Mouse (Mus musculus) kidney, embryonic 15.5 days (tissue): ENCODE measurements at regions not wholly inside any gene's neighbourhood (a gene's known extent, or its start where the extent isn't known, plus 50 kb on each side); places are given as distances from the start of the nearest gene placed in this dataset.

Experiments
- ATAC-seq: fragments of 200-750 bp; cut with Nextera tagmentation; replicated peaks from 2 replicates; pipeline ENCODE4 v1.8.0; 2017; ENCODE audit warnings: moderate TSS enrichment; ENCODE audit not compliant: low FRiP score
- H3K27ac ChIP-seq: fragments of 300-500 bp; sonication (generic); 2 replicates; pipeline ENCODE4 v1.5.1; 2015; ENCODE audit warnings: mild to moderate bottlenecking, inconsistent platforms
- H3K27me3 ChIP-seq: fragments of 300-500 bp; sonication (generic); 2 replicates; pipeline ENCODE4 v1.6.1; 2015; ENCODE audit warnings: inconsistent platforms
- H3K36me3 ChIP-seq: fragments of 300-500 bp; sonication (generic); 2 replicates; pipeline ENCODE4 v1.6.1; 2015; ENCODE audit warnings: inconsistent platforms
- H3K4me1 ChIP-seq: fragments of 300-500 bp; sonication (generic); 2 replicates; pipeline ENCODE4 v1.6.1; 2015; ENCODE audit warnings: inconsistent platforms
- H3K4me2 ChIP-seq: fragments of 300-500 bp; sonication (generic); 2 replicates; pipeline ENCODE4 v1.6.1; 2015; ENCODE audit warnings: moderate library complexity, mild to moderate bottlenecking, inconsistent platforms
- H3K4me3 ChIP-seq: fragments of 300-500 bp; sonication (generic); replicated peaks from 2 replicates; pipeline ENCODE4 v1.5.1; 2015; ENCODE audit warnings: mild to moderate bottlenecking, inconsistent platforms
- H3K9ac ChIP-seq: fragments of 300-500 bp; sonication (generic); 2 replicates; pipeline ENCODE4 v1.6.1; 2015; ENCODE audit warnings: mild to moderate bottlenecking, inconsistent platforms
- H3K9me3 ChIP-seq: fragments of 300-500 bp; sonication (generic); replicated peaks from 2 replicates; pipeline ENCODE4 v1.6.1; 2016; ENCODE audit warnings: inconsistent platforms
- WGBS: fragments of 180-500 bp; shearing (Covaris S2); methylation state at CpG from one replicate; pipeline ENCODE4 v1.1.7; 2015; ENCODE audit warnings: mixed read lengths; 5-methylcytosine and 5-hydroxymethylcytosine counted together

DNA sequence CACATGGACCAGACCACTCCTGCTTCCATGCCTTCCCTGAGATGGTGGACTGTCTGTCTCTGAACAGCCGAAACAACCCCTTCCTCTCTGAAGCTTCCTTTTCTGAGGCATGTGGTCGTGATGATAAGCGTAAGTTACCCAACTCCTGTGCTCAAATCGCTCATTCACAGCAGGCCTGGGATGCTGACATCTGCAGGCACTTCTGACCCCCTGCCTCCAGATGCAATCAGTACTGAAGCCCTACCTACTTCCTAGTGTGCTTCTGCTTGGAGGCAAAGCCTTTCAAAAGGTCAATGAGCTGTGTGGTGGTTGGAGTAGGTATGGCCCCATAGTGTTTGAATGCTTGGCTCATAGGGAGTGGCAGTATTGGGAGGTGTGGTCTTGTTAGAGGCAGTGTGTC lies 253.7 kb upstream of the Irx3 start:
- H3K27ac ChIP-seq: no peak overlapping the region
- H3K36me3 ChIP-seq: no peaks in the 10 kb centered on the region
- WGBS: 84% methylated on average over 4 of the region's 4 CpGs
- H3K9ac ChIP-seq: no peak overlapping the region
- H3K4me1 ChIP-seq: no peaks in the 10 kb centered on the region
- H3K4me3 ChIP-seq: no peak overlapping the region
- H3K4me2 ChIP-seq: no peak overlapping the region
- H3K27me3 ChIP-seq: peaks cover 37% of the 10 kb centered on the region
- no peak for ATAC-seq
- no peaks in the 10 kb centered on the region for H3K9me3 ChIP-seq

GRCm38 (mm10) chr8:92044695-92045094 lies 242.8 kb upstream of the Irx3 start:
- no peaks in the 10 kb centered on the region for H3K36me3 ChIP-seq
- WGBS: 67% methylated on average over 3 of the region's 3 CpGs
- no peak overlapping the region for H3K27ac ChIP-seq
- ATAC-seq: no peak
- H3K9me3 ChIP-seq: no peaks in the 10 kb centered on the region; the same call in 1 of the 2 replicates
- H3K9ac ChIP-seq: no peak overlapping the region
- peaks cover 24% of the 10 kb centered on the region for H3K27me3 ChIP-seq
- H3K4me2 ChIP-seq: no peak overlapping the region
- no peak overlapping the region for H3K4me3 ChIP-seq
- no peaks in the 10 kb centered on the region for H3K4me1 ChIP-seq

GRCm38 (mm10) chr8:92042951-92043350 lies 241.1 kb upstream of the Irx3 start:
- Histone ChIP-seq H3K27me3 (peaks cover 18% of the 10 kb centered on the region), H3K4me2 (no peak overlapping the region), H3K4me1 (no peaks in the 10 kb centered on the region), H3K36me3 (no peaks in the 10 kb centered on the region), H3K27ac (no peak overlapping the region), H3K9me3 (no peaks in the 10 kb centered on the region; the same call in 1 of the 2 replicates), H3K4me3 (no peak overlapping the region), H3K9ac (no peak overlapping the region)
- ATAC-seq: no peak
- WGBS: 12% methylated on average over 6 of the region's 6 CpGs

- H3K4me1 ChIP-seq: no peaks in the 10 kb centered on the region
- no peak overlapping the region for H3K27ac ChIP-seq
- H3K36me3 ChIP-seq: no peaks in the 10 kb centered on the region
- H3K27me3 ChIP-seq: peaks cover 69% of the 10 kb centered on the region
- 41% methylated on average over 9 of the region's 9 CpGs for WGBS
- no peaks in the 10 kb centered on the region for H3K9me3 ChIP-seq
- no peak overlapping the region for H3K4me2 ChIP-seq
- H3K4me3 ChIP-seq: no peak overlapping the region
- ATAC-seq: no peak
- no peak overlapping the region for H3K9ac ChIP-seq
These were observed 228.1 kb upstream of the Irx3 start for GRCm38 (mm10) chr8:92029954-92030353.

GRCm38 (mm10) chr8:92029516-92029915 lies 227.6 kb upstream of the Irx3 start:
- Histone ChIP-seq H3K9me3 (no peaks in the 10 kb centered on the region), H3K27me3 (peaks cover 73% of the 10 kb centered on the region), H3K27ac (no peak overlapping the region), H3K9ac (no peak overlapping the region), H3K4me3 (no peak overlapping the region), H3K4me1 (no peaks in the 10 kb centered on the region), H3K36me3 (no peaks in the 10 kb centered on the region), H3K4me2 (no peak overlapping the region)
- WGBS: 20% methylated on average over 6 of the region's 6 CpGs
- no peak for ATAC-seq

DNA sequence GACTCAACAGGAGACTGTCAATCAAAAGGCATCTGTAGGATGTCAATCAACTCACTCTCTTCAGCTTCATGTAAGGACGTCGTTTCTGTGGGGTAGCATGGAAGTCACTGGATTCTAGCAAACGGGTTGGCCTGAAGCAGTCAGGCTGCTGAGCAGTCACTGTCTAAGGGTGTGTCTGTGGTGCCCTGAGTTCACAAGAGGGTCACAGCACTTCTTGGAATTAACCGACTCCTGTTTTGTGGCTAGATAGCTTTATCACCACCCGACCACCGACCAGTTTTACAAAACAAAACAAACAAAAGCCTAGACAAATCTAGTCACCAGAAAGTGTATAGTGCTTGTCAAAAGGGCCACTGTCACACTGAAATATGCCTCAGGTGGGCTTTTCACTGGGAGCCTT lies 226.4 kb upstream of the Irx3 start:
- Histone ChIP-seq H3K27ac (no peak overlapping the region), H3K4me2 (no peak overlapping the region), H3K9ac (no peak overlapping the region), H3K36me3 (no peaks in the 10 kb centered on the region), H3K4me3 (no peak overlapping the region), H3K9me3 (no peaks in the 10 kb centered on the region), H3K27me3 (peaks cover 84% of the 10 kb centered on the region), H3K4me1 (0 out of 2 replicates have a peak, but pooled peaks cover 5% of the 10 kb centered on the region)
- no peak for ATAC-seq
- WGBS: 25% methylated on average over 6 of the region's 6 CpGs

GRCm38 (mm10) chr8:92024133-92024532 lies 222.3 kb upstream of the Irx3 start:
- Histone ChIP-seq H3K36me3 (no peaks in the 10 kb centered on the region), H3K4me1 (0 out of 2 replicates have a peak, but pooled peaks cover 5% of the 10 kb centered on the region), H3K27me3 (peaks cover 89% of the 10 kb centered on the region), H3K9me3 (no peaks in the 10 kb centered on the region), H3K4me2 (no peak overlapping the region), H3K9ac (no peak overlapping the region), H3K4me3 (no peak overlapping the region), H3K27ac (no peak overlapping the region)
- WGBS: 10% methylated on average over 8 of the region's 8 CpGs
- no peak for ATAC-seq

DNA sequence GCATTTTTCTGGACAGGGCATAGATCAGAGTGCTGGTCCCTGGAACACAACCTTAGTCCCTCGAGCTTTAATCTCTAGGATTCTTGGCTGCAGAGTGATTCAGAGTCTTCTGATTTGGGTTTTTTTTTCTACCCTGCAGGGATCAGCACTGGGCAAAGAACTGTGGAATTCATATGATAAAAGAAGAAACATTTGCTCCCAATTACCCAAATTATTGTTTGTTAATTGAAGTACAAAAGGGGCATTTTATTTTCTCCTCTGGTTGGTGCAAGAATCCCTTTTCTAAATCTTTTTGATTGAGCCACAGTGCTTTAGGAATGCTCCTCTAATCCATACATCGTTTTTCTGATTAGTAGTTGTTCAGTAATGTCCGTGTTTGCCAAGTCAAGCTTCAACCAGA lies 219.7 kb upstream of the Irx3 start:
- Histone ChIP-seq H3K4me3 (no peak overlapping the region), H3K27me3 (peaks cover 72% of the 10 kb centered on the region), H3K9me3 (no peaks in the 10 kb centered on the region), H3K4me2 (no peak overlapping the region), H3K36me3 (no peaks in the 10 kb centered on the region), H3K27ac (no peak overlapping the region), H3K4me1 (0 out of 2 replicates have a peak, but pooled peaks cover 5% of the 10 kb centered on the region), H3K9ac (no peak overlapping the region)
- no peak for ATAC-seq
- 79% methylated on average over 3 of the region's 3 CpGs for WGBS

DNA sequence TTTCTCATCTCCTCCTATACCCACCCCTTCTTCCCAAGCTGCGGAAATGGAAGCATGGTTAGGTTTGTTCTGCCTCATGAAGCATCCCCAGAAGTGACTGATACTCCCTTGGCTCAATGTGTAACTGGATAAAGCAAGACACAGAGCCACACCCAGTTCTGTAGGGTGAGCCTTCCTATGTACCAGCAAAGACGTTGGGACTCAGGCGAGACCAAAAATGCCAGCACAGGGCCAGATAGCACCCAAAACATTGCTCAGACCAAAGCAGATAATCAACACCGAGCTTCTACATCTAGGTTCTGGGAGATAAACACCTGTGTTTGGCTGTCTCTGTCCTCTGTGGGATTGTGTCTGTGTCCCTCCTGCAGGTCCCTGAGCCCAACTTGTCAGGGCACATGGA lies 212.8 kb upstream of the Irx3 start:
- H3K4me1 ChIP-seq: peaks cover 11% of the 10 kb centered on the region; the same call in 1 of the 2 replicates
- no peaks in the 10 kb centered on the region for H3K36me3 ChIP-seq
- H3K4me3 ChIP-seq: no peak overlapping the region
- 0 out of 2 replicates have a peak, but pooled peaks have one; percentile 22 for ATAC-seq
- H3K9me3 ChIP-seq: no peaks in the 10 kb centered on the region
- H3K4me2 ChIP-seq: no peak overlapping the region
- H3K27me3 ChIP-seq: peaks cover 53% of the 10 kb centered on the region
- no peak overlapping the region for H3K9ac ChIP-seq
- no peak overlapping the region for H3K27ac ChIP-seq
- WGBS: 69% methylated on average over 4 of the region's 4 CpGs

- H3K4me1 ChIP-seq: peaks cover 24% of the 10 kb centered on the region
- H3K9ac ChIP-seq: no peak overlapping the region
- ATAC-seq: no peak
- H3K9me3 ChIP-seq: no peaks in the 10 kb centered on the region
- no peak overlapping the region for H3K4me3 ChIP-seq
- 63% methylated on average over 4 of the region's 4 CpGs for WGBS
- no peak overlapping the region for H3K27ac ChIP-seq
- H3K36me3 ChIP-seq: no peaks in the 10 kb centered on the region
- H3K4me2 ChIP-seq: no peak overlapping the region
- H3K27me3 ChIP-seq: peaks cover 64% of the 10 kb centered on the region
These were observed 211.3 kb upstream of the Irx3 start for GRCm38 (mm10) chr8:92013183-92013582.

DNA sequence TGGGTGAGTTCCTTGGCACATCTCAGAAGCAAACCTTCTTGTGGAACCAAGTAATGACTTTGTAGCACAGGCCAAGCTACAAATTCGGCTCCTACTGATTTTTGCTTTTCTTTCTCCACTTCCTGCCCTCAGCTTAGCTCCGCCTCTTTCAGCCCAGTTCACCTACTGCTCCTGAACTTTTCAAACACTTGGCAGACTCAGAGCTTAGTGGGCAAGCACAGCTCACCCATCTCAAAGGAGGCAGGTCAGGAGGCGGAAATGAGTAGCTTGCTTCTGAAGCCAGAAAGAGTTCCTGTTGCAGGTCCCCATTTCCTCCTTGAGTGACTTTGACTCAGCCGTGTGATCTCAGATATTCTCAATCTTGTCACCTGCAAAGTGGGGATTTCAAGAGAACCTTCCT lies 208.5 kb upstream of the Irx3 start:
- peaks cover 24% of the 10 kb centered on the region for H3K4me1 ChIP-seq
- no peak overlapping the region for H3K4me2 ChIP-seq
- H3K9me3 ChIP-seq: no peaks in the 10 kb centered on the region
- no peak overlapping the region for H3K27ac ChIP-seq
- 67% methylated on average over 4 of the region's 4 CpGs for WGBS
- H3K27me3 ChIP-seq: peaks cover 63% of the 10 kb centered on the region
- H3K9ac ChIP-seq: no peak overlapping the region
- ATAC-seq: no peak
- H3K4me3 ChIP-seq: no peak overlapping the region
- H3K36me3 ChIP-seq: no peaks in the 10 kb centered on the region

GRCm38 (mm10) chr8:92008616-92009610 lies 207.0 kb upstream of the Irx3 start:
- ATAC-seq: no peak
- H3K4me2 ChIP-seq: no peak overlapping the region
- peaks cover 17% of the 10 kb centered on the region for H3K4me1 ChIP-seq
- no peaks in the 10 kb centered on the region for H3K36me3 ChIP-seq
- no peaks in the 10 kb centered on the region for H3K9me3 ChIP-seq
- H3K9ac ChIP-seq: no peak overlapping the region
- peaks cover 58% of the 10 kb centered on the region for H3K27me3 ChIP-seq
- 0 out of 2 replicates have a peak overlapping the region, but pooled peaks have one; percentile 18 for H3K27ac ChIP-seq
- no peak overlapping the region for H3K4me3 ChIP-seq
- WGBS: 35% methylated on average over 14 of the region's 14 CpGs
